Mouse (Mus musculus) cerebellum, adult 2 months (tissue): ENCODE data around the gene Mprip.

Experiments
- CTCF ChIP-seq: fragments of 200-500 bp; IDR thresholded peaks from 2 replicates; pipeline ENCODE4 v1.5.1; 2011; ENCODE audit warnings: low read depth, mild to moderate bottlenecking, control low read depth, low read length, moderate library complexity, borderline replicate concordance; ENCODE audit not compliant: insufficient read depth
- POLR2A ChIP-seq: fragments of 200-500 bp; IDR thresholded peaks from 2 replicates; pipeline ENCODE4 v1.6.1; 2011; ENCODE audit warnings: low read length, control low read depth, borderline replicate concordance; ENCODE audit not compliant: insufficient read depth

DNA sequence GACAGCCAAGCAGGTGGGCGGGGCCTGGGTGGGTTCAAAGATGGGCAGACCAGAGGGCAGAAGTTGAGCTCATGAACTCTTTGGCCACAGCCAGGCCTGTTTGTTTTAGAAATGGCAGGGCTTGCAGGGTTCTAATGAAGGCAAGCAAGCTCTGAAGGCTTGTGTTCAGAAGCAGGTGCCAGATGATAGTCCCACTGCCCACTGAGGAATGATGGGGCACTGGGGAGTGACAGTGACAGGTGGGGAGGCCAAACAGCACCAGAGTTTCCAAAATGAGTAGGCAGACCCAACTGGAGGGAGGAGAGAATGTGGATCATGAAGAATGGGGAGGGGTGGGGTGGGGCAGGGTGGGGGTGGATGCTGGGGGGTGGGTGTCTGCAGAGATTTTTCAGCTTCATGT, 144.2 kb downstream of the Mprip start:
- no peak for TF ChIP-seq POLR2A
- TF ChIP-seq CTCF: no peak
